Mouse (Mus musculus) hindbrain, postnatal 0 days (tissue): ENCODE measurements around the gene Sec16b. TPM values are rescaled to one million over a fixed set of nuclear protein-coding genes. Genes with fewer than 3 reads are reported as not detected.

ENCODE experiments used
- ATAC-seq: fragments of 200-750 bp; cut with Nextera tagmentation; 2 replicates; pipeline ENCODE4 v1.8.0; 2017; ENCODE audit warnings: mild to moderate bottlenecking, moderate TSS enrichment, moderate library complexity
- DNase-seq: peaks from one replicate; pipeline ENCODE4 v3.0.0-alpha.2; 2015; ENCODE audit warnings: low spot score
- H3K27ac ChIP-seq: fragments of 300-500 bp; sonication (generic); 2 replicates; pipeline ENCODE4 v1.5.1; 2014; ENCODE audit warnings: mild to moderate bottlenecking
- H3K27me3 ChIP-seq: fragments of 300-500 bp; sonication (generic); 2 replicates; pipeline ENCODE4 v1.6.1; 2014; ENCODE audit warnings: low read length, mixed read lengths; ENCODE audit not compliant: insufficient read depth
- H3K36me3 ChIP-seq: fragments of 300-500 bp; sonication (generic); 2 replicates; pipeline ENCODE4 v1.6.1; 2014; ENCODE audit warnings: low read length, mixed read lengths; ENCODE audit not compliant: insufficient read depth
- H3K4me1 ChIP-seq: fragments of 300-500 bp; sonication (generic); 2 replicates; pipeline ENCODE4 v1.6.1; 2014; ENCODE audit warnings: antibody characterized with exemption, low read length, mixed read lengths; ENCODE audit not compliant: insufficient read depth
- H3K4me2 ChIP-seq: fragments of 300-500 bp; sonication (generic); 2 replicates; pipeline ENCODE4 v1.6.1; 2014; ENCODE audit warnings: low read depth, mild to moderate bottlenecking, low read length, moderate library complexity, mixed read lengths
- H3K4me3 ChIP-seq: fragments of 300-500 bp; sonication (generic); 2 replicates; pipeline ENCODE4 v1.5.1; 2014; ENCODE audit warnings: low read length
- H3K9ac ChIP-seq: fragments of 300-500 bp; sonication (generic); replicated peaks from 2 replicates; pipeline ENCODE4 v1.6.1; 2014; ENCODE audit warnings: mild to moderate bottlenecking, low read length, moderate library complexity, mixed read lengths
- H3K9me3 ChIP-seq: fragments of 300-500 bp; sonication (generic); 2 replicates; pipeline ENCODE4 v1.6.1; 2016; ENCODE audit warnings: low read length, mixed read lengths
- CTCF ChIP-seq: IDR thresholded peaks from 2 replicates; pipeline ENCODE4 v1.5.1; 2016; ENCODE audit warnings: antibody characterized with exemption, control low read depth, low read depth
- WGBS: fragments of 180-500 bp; shearing (Covaris S2); extraction: QIAGEN DNeasy Blood & Tissue Kit; methylation state at CpG from one replicate; pipeline ENCODE4 v1.1.7; 2014; 5-methylcytosine and 5-hydroxymethylcytosine counted together
- polyA plus RNA-seq: library from polyadenylated mRNA; unstranded; fragments of >200 nt; fragmentation: Nextera tagmentation; extraction: Ambion mirVana; gene quantifications from 2 replicates; pipeline ENCODE4 v1.2.1, GENCODE M21; 2015
- total RNA-seq: library from RNA; depleted of rRNA; stranded (reverse); fragments of >200 nt; gene quantifications from 2 replicates; pipeline ENCODE4 v1.2.3, GENCODE M21; 2014

Sec16b gene
- total and polyA plus RNA-seq, 2 experiments from 2014 or later = 0.21 to 0.41 TPM

DNA sequence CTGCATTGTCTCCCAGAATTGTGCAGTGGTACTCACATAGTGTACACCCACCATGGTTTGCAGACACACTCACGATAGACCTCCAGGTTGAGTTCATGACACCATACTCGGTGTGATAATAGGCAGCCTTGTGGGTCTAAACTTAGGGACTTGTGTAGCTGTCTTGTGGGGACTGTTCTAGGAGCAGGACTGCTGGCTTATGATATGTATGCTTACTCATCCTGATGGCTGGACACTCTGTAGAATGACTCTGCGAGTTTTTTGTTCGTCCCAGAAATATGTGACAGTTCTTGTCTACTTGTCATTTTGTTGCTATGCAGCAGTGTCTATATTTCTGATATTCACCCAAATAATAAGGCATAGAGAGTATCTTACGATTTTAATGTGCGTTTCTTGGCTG lies 24.9 kb upstream of the Sec16b start:
- ATAC-seq (no peak), DNase-seq (no peak)
- WGBS = 89% methylated on average over 6 of the region's 6 CpGs
- Histone ChIP-seq H3K4me2 (no peak overlapping the region), H3K27me3 (no peaks in the 10 kb centered on the region), H3K9ac (no peak overlapping the region), H3K4me3 (no peak overlapping the region), H3K27ac (no peak overlapping the region), H3K36me3 (no peaks in the 10 kb centered on the region), H3K9me3 (no peaks in the 10 kb centered on the region), H3K4me1 (no peaks in the 10 kb centered on the region)
- TF ChIP-seq CTCF = no peak

DNA sequence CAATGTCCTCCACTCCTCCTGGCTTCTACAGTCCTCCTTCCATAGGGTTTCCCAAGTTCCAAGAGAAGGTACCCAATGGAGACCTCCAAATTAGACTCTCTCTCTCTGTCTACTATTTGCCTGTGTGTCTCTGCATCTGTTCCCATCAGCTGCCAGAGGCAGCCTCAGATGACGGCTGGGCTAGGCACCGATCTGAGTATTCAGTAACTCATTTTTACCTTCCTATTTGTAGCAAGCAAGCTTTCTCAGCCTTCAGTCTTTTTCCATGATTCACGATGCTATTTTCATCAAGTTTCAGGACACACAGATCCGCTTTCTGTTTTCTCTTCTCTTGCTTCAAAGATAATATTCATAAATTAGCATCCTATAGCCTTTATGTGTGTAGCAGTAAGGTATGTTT lies 22.4 kb upstream of the Sec16b start:
- no peak for TF ChIP-seq CTCF
- Histone ChIP-seq H3K4me3 (no peak overlapping the region), H3K27ac (no peak overlapping the region), H3K4me1 (no peaks in the 10 kb centered on the region), H3K36me3 (no peaks in the 10 kb centered on the region), H3K4me2 (no peak overlapping the region), H3K27me3 (no peaks in the 10 kb centered on the region), H3K9ac (no peak overlapping the region), H3K9me3 (no peaks in the 10 kb centered on the region)
- ATAC-seq (no peak), DNase-seq (no peak)
- WGBS = 91% methylated on average over 4 of the region's 4 CpGs

DNA sequence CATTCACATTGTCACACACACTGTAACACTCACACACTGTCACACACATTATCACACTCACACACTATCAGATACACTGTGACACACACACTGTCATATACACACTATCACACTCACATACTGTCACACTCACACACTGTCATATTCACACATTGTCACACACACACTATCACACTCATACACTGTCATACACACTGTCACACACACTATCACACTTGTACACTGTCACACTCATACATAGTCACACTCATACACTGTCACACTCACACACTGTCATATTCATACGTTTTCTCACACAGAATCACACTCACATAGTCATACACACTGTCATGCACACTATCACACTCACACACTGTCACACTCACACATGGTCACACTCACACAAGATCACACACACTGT lies 5.9 kb upstream of the Sec16b start:
- WGBS = 96% methylated on average over 1 of the region's 1 CpGs
- DNase-seq = no peak
- H3K4me3 ChIP-seq = no peak overlapping the region
- ATAC-seq = no peak
- H3K36me3 ChIP-seq = no peaks in the 10 kb centered on the region
- TF ChIP-seq CTCF = no peak
- no peaks in the 10 kb centered on the region for H3K4me1 ChIP-seq
- H3K9ac ChIP-seq = no peak overlapping the region
- H3K27ac ChIP-seq = no peak overlapping the region
- H3K4me2 ChIP-seq = no peak overlapping the region
- H3K27me3 ChIP-seq = no peaks in the 10 kb centered on the region
- H3K9me3 ChIP-seq = no peaks in the 10 kb centered on the region

DNA sequence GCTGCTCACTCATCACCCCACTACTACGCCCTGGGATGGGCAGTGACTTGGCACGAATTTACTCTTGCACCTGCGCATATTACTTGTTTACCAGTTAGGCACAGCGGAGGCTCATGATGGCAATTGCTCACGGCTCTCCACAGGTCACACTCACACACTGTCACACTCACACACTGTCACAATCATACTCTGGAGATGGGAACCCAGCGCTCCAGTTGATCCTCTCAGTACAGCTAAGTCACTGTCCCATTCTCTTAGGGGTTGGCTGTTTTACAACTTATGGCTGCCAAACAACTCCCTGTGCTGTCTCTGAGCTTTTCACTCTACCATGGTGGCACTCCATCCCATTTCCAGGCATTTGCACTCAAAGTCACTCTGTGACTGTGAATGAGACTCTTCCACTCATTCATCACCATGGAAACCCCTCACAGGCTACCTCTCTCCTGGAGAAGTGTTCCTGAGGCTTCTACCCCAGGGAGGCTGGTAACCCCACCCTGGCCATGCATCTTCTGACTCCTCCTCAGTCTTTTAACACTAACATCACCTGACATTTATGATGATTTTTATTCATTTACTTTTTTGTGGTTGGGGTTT lies 5.1 kb upstream of the Sec16b start:
- no peaks in the 10 kb centered on the region for H3K4me1 ChIP-seq
- no peak for TF ChIP-seq CTCF
- no peak overlapping the region for H3K4me2 ChIP-seq
- DNase-seq (peak; percentile 27), ATAC-seq (peak; percentile 76; the same call in 1 of the 2 replicates)
- no peaks in the 10 kb centered on the region for H3K27me3 ChIP-seq
- H3K4me3 ChIP-seq = no peak overlapping the region
- 82% methylated on average over 6 of the region's 6 CpGs for WGBS
- no peak overlapping the region for H3K9ac ChIP-seq
- no peaks in the 10 kb centered on the region for H3K9me3 ChIP-seq
- no peaks in the 10 kb centered on the region for H3K36me3 ChIP-seq
- no peak overlapping the region for H3K27ac ChIP-seq

DNA sequence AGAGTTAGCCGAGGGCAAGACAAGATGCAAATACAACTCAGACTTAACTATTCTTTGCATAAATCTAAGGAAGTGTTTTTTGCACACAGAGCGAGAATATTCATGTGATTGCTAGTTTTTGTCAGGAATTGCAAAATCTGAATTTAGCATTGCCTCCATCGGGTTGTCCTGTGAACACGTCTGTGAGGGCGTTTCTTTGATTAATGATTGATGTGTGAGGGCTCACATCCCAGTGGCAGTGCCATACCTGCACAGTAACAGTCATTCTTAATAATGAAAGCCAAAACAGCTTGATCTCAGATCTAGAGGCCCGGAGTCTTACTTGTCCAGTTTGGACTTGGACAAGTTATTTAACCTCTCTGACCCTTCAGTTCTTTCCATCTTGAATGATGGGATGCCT lies 3.5 kb upstream of the Sec16b start:
- Histone ChIP-seq H3K27me3 (no peaks in the 10 kb centered on the region), H3K9me3 (no peaks in the 10 kb centered on the region), H3K36me3 (no peaks in the 10 kb centered on the region), H3K4me2 (no peak overlapping the region), H3K4me1 (no peaks in the 10 kb centered on the region), H3K27ac (no peak overlapping the region), H3K4me3 (no peak overlapping the region), H3K9ac (no peak overlapping the region)
- no peak for TF ChIP-seq CTCF
- ATAC-seq (no peak), DNase-seq (no peak)
- 60% methylated on average over 6 of the region's 6 CpGs for WGBS

DNA sequence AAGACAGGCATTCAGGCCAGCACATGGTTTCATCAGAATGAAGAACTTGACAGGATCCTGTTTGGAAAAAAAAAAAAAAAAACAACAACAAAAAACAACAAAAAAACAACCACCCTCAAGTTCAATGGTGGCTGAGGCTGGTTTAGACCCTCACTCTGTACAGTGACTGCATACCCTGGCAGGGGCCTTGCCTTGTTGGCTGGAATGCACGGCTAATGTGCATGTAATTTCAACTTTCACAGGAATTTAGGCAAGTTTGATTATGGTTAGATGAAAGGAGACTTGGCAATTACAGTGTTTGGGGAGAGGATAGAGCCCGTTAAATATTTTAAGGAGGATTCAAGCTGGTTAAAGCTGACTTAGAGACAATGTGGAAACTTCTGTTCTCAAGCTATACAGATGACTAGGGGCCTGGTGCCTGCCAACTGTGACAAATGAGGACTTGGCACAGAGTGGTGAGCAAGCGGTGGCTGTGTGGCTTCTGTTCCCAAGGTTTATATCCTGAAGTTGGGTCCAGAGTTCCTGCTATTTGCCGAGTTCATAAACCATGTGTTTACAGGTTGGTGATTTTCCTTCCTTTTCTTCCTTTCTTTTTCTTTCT lies 567 bp downstream of the Sec16b start:
- Histone ChIP-seq H3K27ac (no peak overlapping the region), H3K36me3 (no peaks in the 10 kb centered on the region), H3K9ac (no peak overlapping the region), H3K9me3 (no peaks in the 10 kb centered on the region), H3K4me1 (no peaks in the 10 kb centered on the region), H3K4me3 (no peak overlapping the region), H3K27me3 (no peaks in the 10 kb centered on the region), H3K4me2 (no peak overlapping the region)
- DNase-seq = peak; percentile 60
- 25% methylated on average over 4 of the region's 4 CpGs for WGBS
- ATAC-seq = peak; percentile 73
- no peak for TF ChIP-seq CTCF

DNA sequence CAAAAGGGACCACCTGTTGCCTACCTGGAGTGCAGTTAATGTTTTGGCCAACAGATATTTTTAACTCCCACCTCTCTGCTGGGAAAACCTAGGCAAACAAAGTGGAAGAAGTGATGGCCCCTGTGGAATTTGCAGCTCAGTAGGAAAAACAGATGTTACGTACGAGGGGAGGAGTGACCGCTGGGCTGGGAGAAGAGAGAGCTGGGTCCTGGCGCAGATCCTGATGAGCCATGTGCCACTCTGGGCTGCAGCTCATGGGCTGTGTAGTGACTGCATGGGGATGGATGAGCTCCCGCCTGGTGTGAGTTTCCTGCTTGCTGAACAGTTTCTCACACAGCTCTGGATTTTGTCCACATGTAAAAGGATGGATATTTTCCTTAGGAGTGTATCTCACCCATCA lies 1.3 kb downstream of the Sec16b start:
- Histone ChIP-seq H3K9ac (no peak overlapping the region), H3K4me1 (no peaks in the 10 kb centered on the region), H3K4me2 (no peak overlapping the region), H3K27me3 (no peaks in the 10 kb centered on the region), H3K27ac (no peak overlapping the region), H3K36me3 (no peaks in the 10 kb centered on the region), H3K9me3 (no peaks in the 10 kb centered on the region), H3K4me3 (no peak overlapping the region)
- TF ChIP-seq CTCF = no peak
- ATAC-seq = no peak
- WGBS = 34% methylated on average over 5 of the region's 5 CpGs
- DNase-seq = peak; percentile 44
